Mouse (Mus musculus) frontal cortex, postnatal 36 days (tissue): ENCODE measurements around the gene Vmn2r91.
"Not testable (repeated sequence)": the region's sequence is repeated elsewhere in the genome, so short reads cannot be mapped to it uniquely, and the experiment has no call there.

ENCODE experiments used
- DNase-seq, 2 experiments: peaks; one replicate each; pipeline ENCODE4 v3.0.0; 2022; ENCODE audit warnings: low spot score in 2 of 2

The Vmn2r91 gene

DNA sequence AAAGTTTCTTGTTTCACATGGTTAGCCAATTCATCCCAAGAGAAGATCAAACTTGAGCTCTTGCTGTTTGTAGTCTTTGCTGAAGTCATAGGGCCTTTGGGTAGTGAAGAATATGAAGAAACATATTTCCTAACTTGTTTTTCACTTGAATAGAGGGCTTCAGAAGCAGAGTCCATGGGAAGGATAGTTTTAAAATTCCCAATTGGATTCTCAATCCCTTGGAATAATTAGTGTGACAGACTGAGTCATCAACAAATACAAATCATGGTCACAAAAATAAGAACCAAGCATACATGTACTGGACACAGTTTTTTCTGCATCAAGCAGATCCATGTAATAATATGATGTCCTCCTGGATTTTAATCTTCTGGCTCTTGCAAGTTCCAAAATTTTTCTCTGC is at the start of gene Vmn2r91:
Gene Vmn2r91 (plus strand): TSS at position 301 of the 400 bp plus-strand sequence.
- DNase-seq = not testable (repeated sequence)

GRCm38 (mm10) chr17:18049124-18049523 is 35.7 kb upstream of the Vmn2r91 start, which contains the start of gene Vmn2r124:
TSS of gene Vmn2r124 (plus strand) at chr17:18049424.
- no peak for DNase-seq

DNA sequence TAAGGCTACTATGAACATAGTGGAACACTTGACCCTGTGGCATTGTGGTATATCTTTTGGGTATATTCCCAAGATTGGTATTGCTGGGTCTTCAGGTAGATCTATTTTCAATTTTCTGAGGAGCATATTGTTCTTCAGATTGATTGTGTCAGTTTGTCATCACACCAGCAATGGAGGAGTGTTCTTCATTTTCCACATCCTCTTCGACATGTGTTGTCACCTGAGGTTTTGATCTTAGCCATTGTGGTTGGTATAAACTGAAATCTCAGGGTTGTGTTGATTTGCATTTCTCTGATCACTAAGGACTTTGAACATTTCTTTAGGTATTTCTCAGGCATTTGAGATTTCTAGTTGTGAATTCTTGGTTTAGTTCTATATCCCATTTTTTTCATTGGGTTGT is 10.8 kb downstream of the Vmn2r91 start:
- DNase-seq = not testable (repeated sequence)

DNA sequence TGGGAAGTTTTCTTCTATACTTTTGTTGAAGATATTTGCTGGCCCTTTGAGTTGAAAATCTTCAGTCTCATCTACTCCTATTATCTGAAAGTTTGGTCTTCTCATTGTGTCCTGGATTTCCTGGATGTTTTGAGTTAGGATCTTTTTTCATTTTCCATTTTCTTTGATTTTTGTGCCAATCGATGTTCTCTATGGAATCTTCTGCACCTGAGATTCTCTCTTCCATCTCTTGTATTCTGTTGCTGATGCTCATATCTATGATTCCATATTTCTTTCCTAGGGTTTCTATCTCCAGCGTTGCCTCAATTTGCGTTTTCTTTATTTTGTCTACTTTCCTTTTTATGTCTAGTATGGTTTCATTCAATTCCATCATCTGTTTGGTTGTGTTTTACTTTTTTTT is 17.4 kb downstream of the Vmn2r91 start:
- DNase-seq = not testable (repeated sequence)

GRCm38 (mm10) chr17:18151587-18151986 is 66.8 kb downstream of the Vmn2r91 start, which contains the start of gene Vmn2r92:
TSS of gene Vmn2r92 (plus strand) at chr17:18151887.
- not testable (repeated sequence) for DNase-seq

DNA sequence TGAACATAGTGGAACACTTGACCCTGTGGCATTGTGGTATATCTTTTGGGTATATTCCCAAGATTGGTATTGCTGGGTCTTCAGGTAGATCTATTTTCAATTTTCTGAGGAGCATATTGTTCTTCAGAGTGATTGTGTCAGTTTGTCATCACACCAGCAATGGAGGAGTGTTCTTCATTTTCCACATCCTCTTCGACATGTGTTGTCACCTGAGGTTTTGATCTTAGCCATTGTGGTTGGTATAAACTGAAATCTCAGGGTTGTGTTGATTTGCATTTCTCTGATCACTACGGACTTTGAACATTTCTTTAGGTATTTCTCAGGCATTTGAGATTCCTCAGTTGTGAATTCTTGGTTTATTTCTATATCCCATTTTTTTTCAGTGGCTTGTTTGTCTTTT is 76.4 kb downstream of the Vmn2r91 start:
- DNase-seq = not testable (repeated sequence)
